Mouse (Mus musculus) v-Abl transformed pro-B cells (cell line): ENCODE measurements around the gene Smcp.

Source experiments
- in situ Hi-C, 2 experiments: fragments of 400-800 bp; cut with MboI; formaldehyde crosslinking; loops; one replicate each; pipeline ENCODE4 v1.15.1; 2025; ENCODE audit not compliant: unreplicated experiment in 2 of 2

Smcp gene

GRCm38 (mm10) chr3:92534411-92534810 is 54.4 kb downstream of the Smcp start, which contains the start of gene 2310046K23Rik:
Gene 2310046K23Rik, minus strand, starts transcription at chr3:92534511.
- in situ Hi-C loops, result no loop called here
